Mouse (Mus musculus): ENCODE data around the gene Lamb3.

GRCm38 (mm10) chr1:193387241-193387640, 179.7 kb downstream of the Lamb3 start:
- TF ChIP-seq POLR2A (IDR thresholded peaks at IDR 0.05; ENCODE audit: extremely low read depth, insufficient read depth, low read length) (no peak), CTCF (IDR thresholded peaks at IDR 0.05; ENCODE audit: low read depth, low read length) (no peak)

Measured in liver, adult 2 months (tissue).